Mouse (Mus musculus): ENCODE measurements at regions not wholly inside any gene's neighbourhood (a gene's known extent, or its start where the extent isn't known, plus 50 kb on each side); places are given as distances from the start of the nearest gene placed in this dataset.

DNA sequence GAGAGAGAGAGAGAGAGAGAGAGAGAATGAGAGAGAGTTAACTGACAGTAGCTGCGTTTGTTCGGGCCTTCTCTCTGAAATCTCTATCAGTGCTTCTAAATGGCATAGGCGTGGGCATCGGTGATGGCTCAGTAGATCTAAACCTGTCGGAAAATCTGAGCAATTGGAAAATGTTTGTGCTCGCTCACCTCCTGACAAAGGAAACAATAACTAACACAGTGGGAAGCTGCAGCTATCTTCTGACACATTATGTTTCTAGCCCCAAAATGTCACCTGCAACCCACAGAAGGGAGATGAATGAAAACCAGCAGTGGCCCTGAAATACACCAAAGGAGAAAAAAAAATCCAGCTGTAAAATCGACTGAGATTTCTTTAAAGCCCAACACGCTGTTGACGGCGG lies 576.7 kb downstream of the Ttll7 start:
- in situ Hi-C loops (cut with MboI, MseI): no loop called here

DNA sequence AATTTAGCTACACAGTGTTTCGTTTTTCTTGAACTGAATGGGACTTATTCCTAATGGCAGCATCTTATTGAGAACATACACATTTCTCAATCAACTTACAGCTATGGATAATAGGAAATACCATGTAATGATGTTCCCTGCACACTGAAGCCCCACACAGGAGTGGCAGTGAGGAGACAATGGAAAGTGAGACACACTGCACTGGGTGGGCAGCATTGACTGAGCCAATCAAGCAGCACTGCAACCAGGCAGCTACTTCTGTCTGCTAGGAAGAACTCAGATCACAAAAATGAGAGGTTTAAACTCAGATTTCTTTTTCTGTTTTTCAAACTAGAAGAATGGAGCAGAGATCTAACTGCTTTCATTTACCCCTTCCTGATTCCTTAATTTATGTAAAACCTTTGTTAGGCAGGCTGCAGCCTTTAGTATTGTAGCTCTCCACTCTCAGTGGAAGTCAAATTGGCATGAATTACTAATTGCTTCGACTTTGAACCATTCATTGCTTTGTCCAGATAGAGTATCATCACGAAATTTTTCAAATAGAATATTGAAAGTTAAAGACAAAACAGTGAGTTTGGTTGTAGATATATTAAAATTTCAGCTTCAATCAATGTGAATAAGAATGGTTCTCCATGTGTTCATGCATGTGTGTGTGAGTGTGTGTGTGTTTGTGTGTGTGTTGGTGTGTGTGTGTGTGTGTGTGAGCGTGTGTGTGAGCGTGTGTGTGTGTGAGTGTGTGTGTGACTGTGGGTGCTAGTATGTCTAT lies 590.9 kb downstream of the Ttll7 start:
- in situ Hi-C loops (cut with MboI, MseI): no loop called here

DNA sequence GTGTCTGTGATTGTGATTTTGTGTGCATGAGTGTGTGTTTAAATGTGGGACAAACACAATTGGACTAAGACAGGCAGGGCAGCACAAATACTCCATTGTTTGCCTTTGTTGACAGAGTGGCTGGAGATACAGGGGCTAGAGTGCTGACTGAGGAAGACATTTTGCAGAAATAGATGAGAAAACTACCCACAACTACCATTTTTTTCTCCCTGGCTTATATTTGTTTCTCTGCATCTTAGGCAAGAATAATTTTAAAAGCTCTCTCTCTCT lies 591.5 kb downstream of the Ttll7 start:
- in situ Hi-C loops (cut with MboI, MseI): no loop called here

DNA sequence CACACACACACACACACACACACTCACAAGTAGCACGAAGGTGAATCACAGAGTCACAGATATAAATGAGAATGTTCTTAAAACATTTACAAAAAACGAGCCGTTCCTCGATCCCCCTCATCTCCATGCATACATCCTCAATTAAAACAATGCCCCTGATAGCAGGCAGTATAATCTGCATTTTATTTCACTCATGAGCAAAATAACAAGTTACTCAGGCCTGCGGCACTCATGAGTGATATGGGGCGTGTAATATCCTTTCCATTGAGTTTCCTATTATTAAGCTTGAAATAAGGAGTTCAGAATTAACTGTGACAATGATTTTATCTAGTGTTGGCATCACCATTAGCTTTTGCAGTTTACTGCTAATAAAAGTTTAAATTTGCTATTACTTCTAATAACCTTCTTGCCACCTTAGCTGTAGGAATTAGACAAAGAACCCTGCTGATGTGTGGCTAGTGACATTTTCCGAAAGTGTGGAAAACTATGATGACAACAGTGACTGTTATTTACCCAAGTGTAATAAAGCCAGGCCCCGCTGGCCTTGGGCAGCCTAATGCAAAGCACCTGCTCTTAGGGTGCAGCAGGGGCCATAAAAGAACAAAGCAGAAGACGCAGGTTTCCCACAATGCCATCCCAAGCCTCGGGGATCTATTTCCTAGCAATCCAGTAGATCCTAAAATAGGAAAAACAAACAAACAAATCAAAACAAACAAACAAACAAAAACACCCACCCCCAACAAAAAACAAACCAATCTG lies 592.0 kb downstream of the Ttll7 start:
- in situ Hi-C loops (cut with MboI, MseI): no loop called here

DNA sequence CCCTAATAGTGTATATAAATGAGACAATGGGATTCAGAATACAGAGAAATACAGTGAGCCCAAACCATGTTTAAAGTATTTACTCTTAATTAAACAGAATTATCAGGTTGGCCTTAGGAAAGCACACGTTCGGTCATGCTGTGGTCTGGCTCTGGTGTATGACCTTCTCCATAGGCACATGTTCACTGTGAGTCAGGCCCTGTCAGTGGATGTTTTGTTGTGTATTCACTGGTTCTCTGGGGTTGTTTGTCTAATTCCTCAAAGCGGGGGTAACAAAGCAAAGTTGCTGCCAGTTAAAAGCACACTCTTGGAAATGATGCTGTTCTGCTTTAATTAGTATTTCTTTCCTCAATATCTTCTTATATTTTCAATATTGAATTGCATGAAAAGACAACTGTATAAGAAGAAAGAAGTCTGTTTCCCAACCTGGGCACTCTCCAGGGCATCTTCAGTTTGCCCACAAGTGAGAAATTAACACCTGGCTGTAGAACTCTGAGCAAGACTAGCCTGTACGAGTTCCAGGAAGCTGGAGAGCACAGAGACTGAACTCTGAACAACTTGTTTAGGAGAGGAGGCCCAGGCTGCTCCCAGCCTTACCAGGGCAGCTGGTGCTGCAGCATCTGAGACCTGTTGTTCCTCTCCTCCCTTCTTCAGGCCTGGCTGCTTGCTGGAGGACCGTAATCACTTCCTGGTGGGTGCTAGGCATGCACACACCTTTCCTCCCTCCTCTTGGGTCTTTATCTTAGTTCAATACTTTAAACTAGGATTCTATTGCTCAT lies 593.1 kb downstream of the Ttll7 start:
- in situ Hi-C loops (cut with MboI, MseI): no loop called here

DNA sequence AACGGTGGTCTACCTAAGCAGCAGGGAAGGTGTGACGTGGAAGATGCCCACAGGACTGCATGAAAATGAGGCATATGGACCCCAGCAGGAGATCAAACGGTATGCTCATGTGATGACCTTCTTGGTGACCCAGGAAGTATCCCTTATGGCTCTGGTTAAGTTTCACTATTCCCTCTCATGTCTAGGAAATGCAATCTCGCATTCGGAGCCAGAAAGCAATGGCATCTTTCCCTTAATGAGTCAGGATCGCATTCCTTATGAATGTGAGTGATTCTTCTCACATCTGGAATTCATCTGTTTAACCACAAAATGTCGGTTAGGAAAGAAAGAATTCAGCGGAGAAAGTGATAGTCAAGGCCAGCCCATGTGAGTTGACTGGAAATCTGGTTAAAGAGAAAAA lies 593.7 kb downstream of the Ttll7 start:
- in situ Hi-C loops (cut with MboI, MseI): no loop called here

DNA sequence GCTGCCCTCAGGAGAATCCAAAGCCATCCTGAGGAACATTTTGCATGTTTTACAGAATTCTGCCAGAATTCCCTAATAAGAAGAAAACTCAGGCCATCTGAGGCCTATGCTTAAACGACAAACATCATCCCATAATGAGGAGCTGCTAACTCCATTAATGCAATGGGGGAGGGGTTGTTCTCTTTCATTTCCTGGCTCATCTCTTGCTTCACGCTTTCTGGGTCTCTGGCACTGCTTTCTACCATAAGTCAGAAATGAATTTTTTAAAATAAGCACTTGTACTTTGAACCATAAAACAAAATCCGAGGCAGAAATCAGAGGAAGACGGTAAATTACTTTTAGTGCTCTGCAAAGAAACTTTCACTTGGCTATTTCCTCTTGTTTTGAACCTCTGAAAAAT lies 600.0 kb downstream of the Ttll7 start:
- in situ Hi-C loops (cut with MboI, MseI): no loop called here

DNA sequence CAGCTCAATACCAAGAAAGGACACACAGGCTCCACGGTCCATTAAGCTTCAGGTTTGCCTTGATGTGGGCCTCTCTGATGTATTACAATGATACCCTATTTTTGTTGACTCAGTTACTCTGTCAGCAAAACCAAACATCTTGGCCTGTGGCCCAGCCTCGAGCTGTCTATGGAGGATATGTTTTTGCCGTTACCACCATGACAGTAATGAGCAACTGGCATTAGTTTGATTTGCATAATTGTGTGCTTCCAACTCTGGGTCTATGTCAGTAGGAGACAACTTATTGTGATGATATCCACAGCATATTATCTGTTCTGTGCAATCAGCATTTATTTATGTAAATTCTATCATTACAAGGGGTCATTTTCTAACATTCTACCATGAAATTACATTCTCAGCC lies 603.2 kb downstream of the Ttll7 start:
- in situ Hi-C loops (cut with MboI, MseI): no loop called here

DNA sequence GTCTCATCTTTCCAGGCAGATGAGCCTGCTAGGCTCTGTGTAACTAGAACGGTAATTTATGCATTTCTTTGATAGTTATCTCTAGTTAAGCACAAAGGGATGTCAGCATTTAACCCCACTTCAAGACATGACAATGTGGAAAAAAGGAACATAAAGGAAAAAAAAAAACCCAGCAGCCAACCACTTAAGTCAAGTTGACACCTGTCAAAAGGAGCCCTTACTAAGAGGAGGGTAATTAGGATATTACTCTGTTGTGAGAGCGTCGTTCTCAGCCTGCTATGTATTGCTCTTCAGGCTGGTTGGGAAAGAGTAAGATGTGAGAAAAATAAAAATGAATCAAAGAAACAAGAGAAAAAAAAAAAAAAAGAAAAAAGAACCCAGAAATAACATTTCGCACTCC lies 604.1 kb downstream of the Ttll7 start:
- in situ Hi-C loops (cut with MboI, MseI): no loop called here

DNA sequence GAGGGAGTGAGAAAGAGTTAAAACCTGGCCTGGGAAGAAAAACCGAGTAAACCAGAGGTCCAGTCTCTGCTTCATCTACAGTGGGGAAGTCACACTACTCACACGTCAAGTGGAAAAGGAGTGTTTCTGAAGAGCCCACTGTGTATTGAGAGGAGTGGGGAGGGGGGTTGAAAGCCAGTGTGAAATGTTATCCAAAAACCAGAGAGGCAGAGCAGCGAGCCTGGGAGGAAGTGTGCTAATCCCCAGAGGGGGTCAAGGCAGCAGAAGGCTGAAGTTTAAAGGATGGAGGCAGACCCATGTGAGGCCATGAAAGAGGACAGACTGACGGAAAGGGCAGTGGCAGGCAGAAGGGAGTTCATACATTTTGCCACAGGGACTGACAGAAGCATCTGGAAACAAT lies 605.9 kb downstream of the Ttll7 start:
- in situ Hi-C loops (cut with MboI, MseI): no loop called here

DNA sequence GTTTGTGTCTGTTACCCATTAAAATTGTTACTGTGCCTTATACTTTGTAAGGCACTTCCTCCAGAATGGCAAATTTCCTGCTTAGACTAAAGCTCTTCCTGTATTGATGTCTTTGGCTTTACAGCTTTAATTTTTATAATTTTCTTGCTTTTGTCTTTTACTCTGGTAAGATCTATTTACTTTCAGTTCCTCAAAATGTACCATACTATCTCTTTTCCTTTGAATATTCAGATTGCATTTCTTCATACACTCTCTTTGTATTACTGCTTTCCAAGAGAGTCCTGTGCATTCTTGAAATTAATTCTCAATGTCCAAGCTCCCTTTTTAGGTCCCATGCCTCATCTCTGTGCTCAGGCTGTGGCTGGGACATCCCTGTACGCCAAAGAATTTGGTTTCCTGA lies 627.7 kb downstream of the Ttll7 start:
- in situ Hi-C loops (cut with MboI, MseI): no loop called here
